17 mouse cellular contexts compared by ENCODE assay signal in genomic region chr11:43831530-43831929, GRCm38 (mm10).
DNase-seq lines count a peak whose midpoint lies in the region; ATAC-seq and TF ChIP-seq lines count a peak whose summit lies in the region.
"Had no signal": no experiment of that assay in that cellular context is flagged by ENCODE, and none has a peak within 500 bp of the region (broad histone marks: within the 10 kb centered on the region; RNA-seq: fewer than 3 reads in every experiment).

No protein-coding gene starts in this region.

- WGBS in lung, embryonic 14.5 days: 48% methylated on average over 4 of the region's 4 CpGs

- no peak for ATAC-seq in lung, embryonic 14.5 days (ENCODE audit: insufficient read depth)
- ATAC-seq: forebrain, embryonic 16.5 days had no signal

- H3K4me2 ChIP-seq in lung, embryonic 14.5 days: no peak overlapping the region
- H3K4me2 ChIP-seq: embryonic facial prominence, embryonic 13.5 days; forebrain, embryonic 12.5 days; heart, embryonic 12.5 days; hindbrain, embryonic 12.5 days had no signal

- no peak overlapping the region for H3K9ac ChIP-seq in lung, embryonic 14.5 days
- H3K9ac ChIP-seq: embryonic facial prominence, embryonic 13.5 days; forebrain, embryonic 12.5 days; heart, embryonic 12.5 days; hindbrain, embryonic 12.5 days had no signal

- H3K27ac ChIP-seq in lung, embryonic 14.5 days (ENCODE audit: low read depth): no peak overlapping the region
- H3K27ac ChIP-seq: embryonic facial prominence, embryonic 13.5 days; forebrain, embryonic 12.5 days; hindbrain, embryonic 12.5 days had no signal

- DNase-seq in cerebellum, postnatal 10 days: peak; percentile 23 to 37
- DNase-seq in cerebellum, postnatal 4 days (ENCODE audit: low spot score in 2 of 2): no peak
- DNase-seq in lung, embryonic 14.5 days: peak; percentile 59
- DNase-seq in lung, postnatal 10 days: no peak
- DNase-seq in lung, postnatal 4 days: peak; percentile 13 to 68
- no peak for DNase-seq in lung, postnatal 25 days (ENCODE audit: low spot score)
- no peak for DNase-seq in embryo, embryonic 9.5 days (ENCODE audit: extremely low spot score)
- DNase-seq: adrenal gland, postnatal 10 days; cerebellum, adult 11-12 months; cerebellum, postnatal 14 days; gastrocnemius, postnatal 10 days; heart, adult 18-20 months had no signal

- no peak for TF ChIP-seq CTCF in lung, embryonic 14.5 days (IDR thresholded peaks at IDR 0.05; ENCODE audit: low read depth)

- H3K9me3 ChIP-seq in lung, embryonic 14.5 days (ENCODE audit: low read depth, low read length): no peaks in the 10 kb centered on the region
- H3K9me3 ChIP-seq: embryonic facial prominence, embryonic 13.5 days; forebrain, embryonic 12.5 days; hindbrain, embryonic 12.5 days had no signal

- H3K36me3 ChIP-seq in lung, embryonic 14.5 days (ENCODE audit: insufficient read depth): no peaks in the 10 kb centered on the region
- H3K36me3 ChIP-seq: embryonic facial prominence, embryonic 13.5 days; forebrain, embryonic 12.5 days; heart, embryonic 12.5 days; hindbrain, embryonic 12.5 days had no signal

- H3K4me1 ChIP-seq in lung, embryonic 14.5 days (ENCODE audit: insufficient read depth): peaks cover 8% of the 10 kb centered on the region; the same call in 1 of the 2 replicates

- H3K4me3 ChIP-seq in lung, embryonic 14.5 days (ENCODE audit: low read depth, low read length): no peak overlapping the region
- H3K4me3 ChIP-seq: embryonic facial prominence, embryonic 13.5 days; forebrain, embryonic 12.5 days; heart, embryonic 12.5 days; hindbrain, embryonic 12.5 days had no signal

- H3K27me3 ChIP-seq in lung, embryonic 14.5 days (ENCODE audit: insufficient read depth, low read length): peaks cover 11% of the 10 kb centered on the region

Comparison
In these comparisons a context has a peak if more than half of its experiments do, and no peak if none do; other contexts are left out.
1. DNase-seq: peak in cerebellum, postnatal 10 days (2 of 2), lung, embryonic 14.5 days (single experiment) and lung, postnatal 4 days (2 of 2); none in cerebellum, postnatal 4 days (0 of 2), lung, postnatal 10 days (single experiment), lung, postnatal 25 days (single experiment) and embryo, embryonic 9.5 days (single experiment).